Mouse (Mus musculus): ENCODE measurements around the gene Srxn1. TPM values are rescaled to one million over a fixed set of nuclear protein-coding genes. Genes with fewer than 3 reads are reported as not detected.

Gene Srxn1
- total and polyA plus RNA-seq, 3 experiments: not detected

GRCm38 (mm10) chr2:152081641-152082448, 23.5 kb upstream of the Srxn1 start:
- Histone ChIP-seq H3K4me2 (ENCODE audit: insufficient read depth, low read depth, poor library complexity, severe bottlenecking) (peak overlapping the region; percentile 94), H3K79me2 (replicated peaks; ENCODE audit: control insufficient read depth, extremely low read depth, insufficient read depth, poor library complexity, severe bottlenecking) (no peaks in the 10 kb centered on the region), H3K4me3 (replicated peaks in 1 of 3; ENCODE audit: low read depth in 2 of 3, low read length in 2 of 3, poor library complexity in 1 of 3) (no peak overlapping the region), H3K9me3 (replicated peaks; ENCODE audit: low read length) (no peaks in the 10 kb centered on the region), H3K36me3 (replicated peaks in 1 of 2; ENCODE audit: control insufficient read depth in 1 of 2, insufficient read depth in 1 of 2, low read length in 1 of 2) (no peaks in the 10 kb centered on the region), H3K27me3 (replicated peaks) (peaks cover 94% of the 10 kb centered on the region), H3K9ac (ENCODE audit: insufficient read depth, low read depth) (no peak overlapping the region), H3K4me1 (ENCODE audit: control insufficient read depth in 1 of 2, insufficient read depth in 2 of 2) (peaks cover 5 to 13% of the 10 kb centered on the region in 2 experiments; a peak in 3 of 4 replicates), H3K27ac (ENCODE audit: insufficient read depth, low read depth) (no peak overlapping the region)
- TF ChIP-seq MXI1 (IDR thresholded peaks at IDR 0.05; ENCODE audit: low read depth, low read length) (peak; percentile 58; the same call in 1 of the 2 replicates), POLR2A (IDR thresholded peaks at IDR 0.05; ENCODE audit: low read depth, low read length) (no peak), UBTF (IDR thresholded peaks at IDR 0.05; ENCODE audit: low read depth, low read length) (peak; percentile 93)
- DNase-seq (ENCODE audit: extremely low read depth): peak; percentile 20
- dilution Hi-C loops (cut with MboI; ENCODE audit: extremely low pct_ligation_motif_present, extremely low pct_unique_long_range_greater_than_20kb, low sequenced_read_pairs): no loop called here
- in situ Hi-C loops (cut with MboI; ENCODE audit: low pct_ligation_motif_present, low pct_unique_long_range_greater_than_20kb, low sequenced_read_pairs): no loop called here

GRCm38 (mm10) chr2:152082456-152083285, 22.6 kb upstream of the Srxn1 start:
- in situ Hi-C loops (cut with MboI; ENCODE audit: low pct_ligation_motif_present, low pct_unique_long_range_greater_than_20kb, low sequenced_read_pairs) (no loop called here), dilution Hi-C loops (cut with MboI; ENCODE audit: extremely low pct_ligation_motif_present, extremely low pct_unique_long_range_greater_than_20kb, low sequenced_read_pairs) (no loop called here)
- Histone ChIP-seq H3K4me2 (ENCODE audit: insufficient read depth, low read depth, poor library complexity, severe bottlenecking) (no peak overlapping the region), H3K79me2 (replicated peaks; ENCODE audit: control insufficient read depth, extremely low read depth, insufficient read depth, poor library complexity, severe bottlenecking) (no peaks in the 10 kb centered on the region), H3K9ac (ENCODE audit: insufficient read depth, low read depth) (no peak overlapping the region), H3K4me3 (replicated peaks in 1 of 3; ENCODE audit: low read depth in 2 of 3, low read length in 2 of 3, poor library complexity in 1 of 3) (no peak overlapping the region), H3K27ac (ENCODE audit: insufficient read depth, low read depth) (no peak overlapping the region), H3K9me3 (replicated peaks; ENCODE audit: low read length) (no peaks in the 10 kb centered on the region), H3K4me1 (ENCODE audit: control insufficient read depth in 1 of 2, insufficient read depth in 2 of 2) (peaks cover 5 to 13% of the 10 kb centered on the region in 2 experiments; a peak in 3 of 4 replicates), H3K27me3 (replicated peaks) (peaks cover 95% of the 10 kb centered on the region), H3K36me3 (replicated peaks in 1 of 2; ENCODE audit: control insufficient read depth in 1 of 2, insufficient read depth in 1 of 2, low read length in 1 of 2) (no peaks in the 10 kb centered on the region)
- TF ChIP-seq JUND (conservative IDR thresholded peaks at IDR 0.05; ENCODE audit: low read depth, low read length): no peak
- TF ChIP-seq MXI1 (IDR thresholded peaks at IDR 0.05; ENCODE audit: low read depth, low read length): no peak
- TF ChIP-seq KAT2A (IDR thresholded peaks at IDR 0.05; ENCODE audit: insufficient replicate concordance, low read length): no peak
- no peak for DNase-seq (ENCODE audit: extremely low read depth)

- in situ Hi-C loops (cut with MboI; ENCODE audit: low pct_ligation_motif_present, low pct_unique_long_range_greater_than_20kb, low sequenced_read_pairs) (no loop called here), dilution Hi-C loops (cut with MboI; ENCODE audit: extremely low pct_ligation_motif_present, extremely low pct_unique_long_range_greater_than_20kb, low sequenced_read_pairs) (no loop called here)
- Histone ChIP-seq H3K9ac (ENCODE audit: insufficient read depth, low read depth) (no peak overlapping the region), H3K79me2 (replicated peaks; ENCODE audit: control insufficient read depth, extremely low read depth, insufficient read depth, poor library complexity, severe bottlenecking) (no peaks in the 10 kb centered on the region), H3K27me3 (replicated peaks) (peaks cover 95% of the 10 kb centered on the region), H3K36me3 (replicated peaks in 1 of 2; ENCODE audit: control insufficient read depth in 1 of 2, insufficient read depth in 1 of 2, low read length in 1 of 2) (no peaks in the 10 kb centered on the region), H3K4me2 (ENCODE audit: insufficient read depth, low read depth, poor library complexity, severe bottlenecking) (no peak overlapping the region), H3K9me3 (replicated peaks; ENCODE audit: low read length) (no peaks in the 10 kb centered on the region), H3K27ac (ENCODE audit: insufficient read depth, low read depth) (no peak overlapping the region), H3K4me3 (replicated peaks in 1 of 3; ENCODE audit: low read depth in 2 of 3, low read length in 2 of 3, poor library complexity in 1 of 3) (no peak overlapping the region), H3K4me1 (ENCODE audit: control insufficient read depth in 1 of 2, insufficient read depth in 2 of 2) (peaks cover 5 to 13% of the 10 kb centered on the region in 2 experiments; a peak in 3 of 4 replicates)
- TF ChIP-seq CHD1 (IDR thresholded peaks at IDR 0.05; ENCODE audit: low read depth, low read length): no peak
- no peak for TF ChIP-seq CHD2 (IDR thresholded peaks at IDR 0.05; ENCODE audit: low read length)
- no peak for TF ChIP-seq GABPA (IDR thresholded peaks at IDR 0.05; ENCODE audit: insufficient replicate concordance, low read depth, low read length)
- no peak for TF ChIP-seq JUND (conservative IDR thresholded peaks at IDR 0.05; ENCODE audit: low read depth, low read length)
- no peak for TF ChIP-seq IRF4 (IDR thresholded peaks at IDR 0.05; ENCODE audit: low read depth, low read length)
- TF ChIP-seq MAZ (IDR thresholded peaks at IDR 0.05; ENCODE audit: low read depth, low read length): no peak
- no peak for TF ChIP-seq ELF1 (IDR thresholded peaks at IDR 0.05; ENCODE audit: low read depth, low read length)
- no peak for TF ChIP-seq NELFE (IDR thresholded peaks at IDR 0.05; ENCODE audit: low read depth, low read length)
- no peak for TF ChIP-seq MAX (IDR thresholded peaks at IDR 0.05; ENCODE audit: low read length)
- no peak for TF ChIP-seq POLR2A (IDR thresholded peaks at IDR 0.05; ENCODE audit: low read depth, low read length)
- no peak for TF ChIP-seq RAD21 (IDR thresholded peaks at IDR 0.05; ENCODE audit: low read depth, low read length)
- no peak for TF ChIP-seq ZC3H11A (IDR thresholded peaks at IDR 0.05; ENCODE audit: low read depth, low read length)
- no peak for TF ChIP-seq CTCF (conservative IDR thresholded peaks at IDR 0.05 in 1 of 2, IDR thresholded peaks at IDR 0.05 in 1 of 2; ENCODE audit: low read depth in 2 of 2, low read length in 2 of 2)
- no peak for TF ChIP-seq ZMIZ1 (IDR thresholded peaks at IDR 0.05; ENCODE audit: low read depth, low read length)
- no peak for TF ChIP-seq SIN3A (IDR thresholded peaks at IDR 0.05; ENCODE audit: low read length)
- TF ChIP-seq KAT2A (IDR thresholded peaks at IDR 0.05; ENCODE audit: insufficient replicate concordance, low read length): no peak
- TF ChIP-seq MXI1 (IDR thresholded peaks at IDR 0.05; ENCODE audit: low read depth, low read length): no peak
- no peak for DNase-seq (ENCODE audit: extremely low read depth)
Measured at GRCm38 (mm10) chr2:152083411-152083810, 21.9 kb upstream of the Srxn1 start.
